Mouse (Mus musculus) hindbrain, embryonic 13.5 days (tissue): Measurements from ENCODE around the gene Vamp2. TPM values are rescaled to one million over a fixed set of nuclear protein-coding genes. Genes with fewer than 3 reads are reported as not detected.
"Not testable (repeated sequence)": the region's sequence is repeated elsewhere in the genome, so short reads cannot be mapped to it uniquely, and the experiment has no call there.

Experiments
- ATAC-seq: fragments of 200-750 bp; cut with Nextera tagmentation; 2 replicates; pipeline ENCODE4 v1.8.0; 2017; ENCODE audit warnings: moderate TSS enrichment; ENCODE audit not compliant: low FRiP score
- H3K27ac ChIP-seq: fragments of 300-500 bp; sonication (generic); 2 replicates; pipeline ENCODE4 v1.5.1; 2015; ENCODE audit warnings: inconsistent platforms, mild to moderate bottlenecking, moderate library complexity
- H3K27me3 ChIP-seq: fragments of 300-500 bp; sonication (generic); 2 replicates; pipeline ENCODE4 v1.6.1; 2015; ENCODE audit warnings: mild to moderate bottlenecking, inconsistent platforms
- H3K36me3 ChIP-seq: fragments of 300-500 bp; sonication (generic); 2 replicates; pipeline ENCODE4 v1.6.1; 2015; ENCODE audit warnings: mild to moderate bottlenecking, inconsistent platforms
- H3K4me1 ChIP-seq: fragments of 300-500 bp; sonication (generic); replicated peaks from 2 replicates; pipeline ENCODE4 v1.6.1; 2015; ENCODE audit warnings: inconsistent platforms
- H3K4me2 ChIP-seq: fragments of 300-500 bp; sonication (generic); 2 replicates; pipeline ENCODE4 v1.6.1; 2015; ENCODE audit warnings: inconsistent platforms, mild to moderate bottlenecking, moderate library complexity
- H3K4me3 ChIP-seq: fragments of 300-500 bp; sonication (generic); 2 replicates; pipeline ENCODE4 v1.5.1; 2015; ENCODE audit warnings: mild to moderate bottlenecking, inconsistent platforms
- H3K9ac ChIP-seq: fragments of 300-500 bp; sonication (generic); 2 replicates; pipeline ENCODE4 v1.6.1; 2015; ENCODE audit warnings: mild to moderate bottlenecking, inconsistent platforms
- H3K9me3 ChIP-seq: fragments of 300-500 bp; sonication (generic); 2 replicates; pipeline ENCODE4 v1.6.1; 2016; ENCODE audit warnings: inconsistent platforms
- WGBS: fragments of 180-500 bp; shearing (Covaris S2); methylation state at CpG from one replicate; pipeline ENCODE4 v1.1.7; 2015; 5-methylcytosine and 5-hydroxymethylcytosine counted together
- polyA plus RNA-seq: library from polyadenylated mRNA; unstranded; fragments of >200 nt; fragmentation: Nextera tagmentation; extraction: Ambion mirVana; gene quantifications from 2 replicates; pipeline ENCODE4 v1.2.1, GENCODE M21; 2015

The Vamp2 gene
- polyA plus RNA-seq, 1 experiment from 2014 or later, result 217 TPM

DNA sequence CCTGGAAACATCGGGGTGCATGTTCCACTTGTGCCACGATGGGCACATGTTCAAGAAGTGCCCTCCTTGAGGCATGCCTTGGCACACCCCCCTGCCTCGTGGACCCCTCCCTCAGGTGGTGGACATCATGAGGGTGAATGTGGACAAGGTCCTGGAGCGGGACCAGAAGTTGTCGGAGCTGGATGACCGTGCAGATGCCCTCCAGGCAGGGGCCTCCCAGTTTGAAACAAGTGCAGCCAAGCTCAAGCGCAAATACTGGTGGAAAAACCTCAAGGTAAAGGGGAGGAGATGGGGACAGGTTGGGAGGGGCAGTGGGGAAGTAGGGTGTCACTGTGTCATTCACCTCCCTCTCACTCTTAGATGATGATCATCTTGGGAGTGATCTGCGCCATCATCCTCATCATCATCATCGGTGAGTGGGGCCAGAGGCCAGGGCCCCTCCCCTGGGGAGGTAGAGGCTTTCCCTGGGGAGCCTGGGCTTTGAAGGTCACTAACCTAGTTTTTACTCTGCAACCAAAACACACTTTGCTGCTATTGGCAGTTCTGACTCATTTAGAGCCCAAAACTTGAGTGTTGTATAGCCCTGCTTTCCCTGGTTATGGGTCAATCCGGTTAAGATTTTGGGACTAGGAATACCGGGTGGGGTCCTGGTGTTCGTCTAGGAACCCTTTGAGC lies 1.5 kb downstream of the Vamp2 start:
- peaks cover 28% of the 10 kb centered on the region for H3K36me3 ChIP-seq
- H3K9me3 ChIP-seq, result no peaks in the 10 kb centered on the region
- peak overlapping the region; percentile 98 for H3K4me3 ChIP-seq
- H3K27ac ChIP-seq, result peak overlapping the region; percentile 98; the same call in 1 of the 2 replicates
- no peaks in the 10 kb centered on the region for H3K27me3 ChIP-seq
- H3K9ac ChIP-seq, result peak overlapping the region; percentile 100
- H3K4me1 ChIP-seq, result peaks cover 49% of the 10 kb centered on the region
- no peak for ATAC-seq
- 89% methylated on average over 12 of the region's 12 CpGs for WGBS
- H3K4me2 ChIP-seq, result peak overlapping the region; percentile 96

DNA sequence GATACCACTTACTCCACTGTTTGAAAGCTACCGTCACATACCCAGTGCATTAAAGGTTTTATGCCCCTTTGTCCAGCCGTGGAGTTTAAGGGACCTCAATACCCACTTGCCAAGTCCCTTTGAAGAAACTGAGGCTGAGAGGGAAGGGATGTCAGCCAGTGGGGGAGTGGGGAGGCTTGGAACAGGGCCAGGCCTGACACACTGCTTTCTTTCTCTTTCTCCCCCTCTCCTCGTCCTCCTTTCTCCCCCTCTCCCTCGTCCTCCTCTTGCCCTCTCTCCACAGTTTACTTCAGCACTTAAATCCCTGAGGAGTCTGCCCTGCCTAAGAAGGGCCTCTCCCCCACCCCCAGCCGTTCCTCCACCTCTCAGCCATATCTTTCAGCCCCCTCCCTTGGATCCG lies 2.1 kb downstream of the Vamp2 start:
- no peak for ATAC-seq
- H3K36me3 ChIP-seq, result peaks cover 28% of the 10 kb centered on the region
- H3K4me2 ChIP-seq, result peak overlapping the region; percentile 96
- peak overlapping the region; percentile 100 for H3K9ac ChIP-seq
- no peaks in the 10 kb centered on the region for H3K27me3 ChIP-seq
- no peaks in the 10 kb centered on the region for H3K9me3 ChIP-seq
- 65% methylated on average over 5 of the region's 6 CpGs for WGBS
- H3K27ac ChIP-seq, result 0 out of 2 replicates have a peak overlapping the region, but pooled peaks have one; percentile 2
- H3K4me1 ChIP-seq, result peaks cover 53% of the 10 kb centered on the region
- H3K4me3 ChIP-seq, result peak overlapping the region; percentile 98; the same call in 1 of the 2 replicates

DNA sequence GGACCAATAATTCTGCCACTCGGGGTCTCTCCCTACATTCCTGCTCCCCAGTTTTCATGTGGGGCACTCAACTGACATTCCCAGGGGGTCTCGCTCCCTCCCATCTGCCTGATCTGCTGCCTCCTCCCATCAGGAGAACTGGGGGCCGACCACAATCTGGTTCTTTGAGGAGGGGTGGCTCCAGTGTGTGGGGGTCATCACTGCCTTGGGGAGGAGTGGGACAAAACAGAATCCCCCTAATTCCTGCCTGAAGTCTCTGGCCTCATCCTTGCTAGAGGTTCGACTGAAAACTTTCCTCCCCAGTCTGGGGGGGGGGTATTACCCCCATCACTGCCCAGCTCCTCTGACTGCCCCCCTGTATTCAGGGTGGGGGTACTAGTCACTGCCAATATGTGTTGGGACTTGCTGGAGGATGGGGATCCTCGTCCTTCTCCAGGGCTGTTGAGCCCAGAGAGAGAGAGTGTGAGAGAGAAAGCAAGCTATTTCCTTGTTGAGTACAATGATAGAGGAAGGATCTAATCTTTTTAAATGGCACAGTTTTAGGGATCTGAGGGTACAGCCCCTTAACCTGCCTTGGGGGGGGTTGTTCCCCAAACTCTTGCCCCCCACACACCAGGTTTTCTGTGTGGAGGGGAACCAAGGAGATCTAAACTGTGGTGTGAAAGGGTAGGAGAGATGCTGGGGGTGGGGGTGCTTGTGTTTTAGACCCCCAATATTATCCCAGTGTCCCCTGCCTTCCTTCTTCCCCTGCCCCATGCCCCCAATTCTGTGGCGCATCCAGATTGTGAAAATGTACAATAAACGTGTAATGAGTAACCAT lies 3.5 kb downstream of the Vamp2 start:
- Histone ChIP-seq H3K9me3 (no peaks in the 10 kb centered on the region), H3K27ac (no peak overlapping the region), H3K4me2 (no peak overlapping the region), H3K4me3 (no peak overlapping the region), H3K27me3 (0 out of 2 replicates have a peak, but pooled peaks cover 2% of the 10 kb centered on the region), H3K36me3 (peaks cover 28% of the 10 kb centered on the region), H3K4me1 (peaks cover 66% of the 10 kb centered on the region), H3K9ac (no peak overlapping the region)
- 70% methylated on average over 7 of the region's 7 CpGs for WGBS
- ATAC-seq, result no peak

DNA sequence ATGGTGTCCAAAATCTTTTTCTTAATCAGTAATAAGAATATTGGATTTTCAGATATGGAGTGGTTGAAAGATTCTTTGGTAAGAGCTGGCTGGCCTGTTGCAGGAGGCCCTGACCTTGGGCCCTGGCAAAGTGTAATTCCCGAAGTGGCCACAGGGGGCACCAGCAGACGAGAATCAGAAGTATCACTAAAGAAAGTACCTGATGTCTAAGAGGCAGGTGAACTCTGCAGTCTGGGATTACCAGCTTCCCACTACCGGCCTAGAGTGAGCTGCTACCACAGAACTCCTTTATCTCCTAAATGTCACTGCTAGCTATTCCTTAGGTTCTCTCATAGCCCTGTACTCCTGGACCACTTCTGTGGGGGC lies 4.1 kb downstream of the Vamp2 start:
- ATAC-seq, result no peak
- Histone ChIP-seq H3K9me3 (no peaks in the 10 kb centered on the region), H3K4me3 (no peak overlapping the region), H3K4me1 (peaks cover 68% of the 10 kb centered on the region), H3K4me2 (no peak overlapping the region), H3K27me3 (0 out of 2 replicates have a peak, but pooled peaks cover 2% of the 10 kb centered on the region), H3K9ac (no peak overlapping the region), H3K27ac (no peak overlapping the region), H3K36me3 (peaks cover 28% of the 10 kb centered on the region)
- 9% methylated on average over 3 of the region's 3 CpGs for WGBS

DNA sequence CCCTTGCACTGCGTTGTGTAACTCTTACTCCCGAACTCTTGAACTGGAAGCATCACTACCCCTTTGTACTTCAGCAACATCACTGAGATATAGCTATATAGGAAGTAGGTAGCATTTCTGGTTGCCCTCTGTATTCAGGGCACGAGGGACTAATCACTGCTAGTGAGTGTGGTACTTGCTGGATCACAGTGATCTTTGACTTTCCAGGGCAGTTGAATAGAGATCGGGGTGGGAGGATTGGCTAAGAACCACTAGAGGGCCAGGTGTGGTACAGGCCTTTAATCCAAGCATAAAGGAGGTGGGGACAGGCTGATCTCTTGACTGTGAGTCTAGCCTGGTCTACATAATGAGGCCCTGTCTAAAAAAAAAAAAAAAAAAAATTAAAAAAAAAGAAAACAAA lies 4.6 kb downstream of the Vamp2 start:
- no peaks in the 10 kb centered on the region for H3K9me3 ChIP-seq
- no peak overlapping the region for H3K4me2 ChIP-seq
- H3K4me1 ChIP-seq, result peaks cover 68% of the 10 kb centered on the region
- H3K36me3 ChIP-seq, result peaks cover 28% of the 10 kb centered on the region
- H3K27me3 ChIP-seq, result 0 out of 2 replicates have a peak, but pooled peaks cover 2% of the 10 kb centered on the region
- no peak overlapping the region for H3K9ac ChIP-seq
- no peak overlapping the region for H3K4me3 ChIP-seq
- 93% methylated on average over 4 of the region's 4 CpGs for WGBS
- no peak overlapping the region for H3K27ac ChIP-seq
- no peak for ATAC-seq

GRCm38 (mm10) chr11:69093856-69094255 lies 5.6 kb downstream of the Vamp2 start:
- 89% methylated on average over 7 of the region's 7 CpGs for WGBS
- H3K4me3 ChIP-seq, H3K4me2 ChIP-seq, H3K9me3 ChIP-seq, ATAC-seq, H3K27me3 ChIP-seq, H3K9ac ChIP-seq: not testable (repeated sequence)
- Histone ChIP-seq H3K27ac (peak overlapping the region; percentile 82; the same call in 1 of the 2 replicates), H3K4me1 (peaks cover 75% of the 10 kb centered on the region), H3K36me3 (peaks cover 28% of the 10 kb centered on the region)

- Histone ChIP-seq H3K27me3 (0 out of 2 replicates have a peak, but pooled peaks cover 2% of the 10 kb centered on the region), H3K9me3 (no peaks in the 10 kb centered on the region), H3K27ac (peak within 1 kb of the TSS; percentile 82), H3K4me2 (peak within 1 kb of the TSS; percentile 97), H3K4me3 (peak within 1 kb of the TSS; percentile 47), H3K36me3 (peaks cover 26% of the 10 kb centered on the region), H3K9ac (peak within 1 kb of the TSS; percentile 72), H3K4me1 (peaks cover 76% of the 10 kb centered on the region)
- peak; percentile 92 for ATAC-seq
- under 1% methylated on average over 37 of the region's 37 CpGs for WGBS
Measured at GRCm38 (mm10) chr11:69094697-69095429, 6.6 kb downstream of the Vamp2 start, which contains the start of gene Per1. TSS of gene Per1 (plus strand) at chr11:69095217.

DNA sequence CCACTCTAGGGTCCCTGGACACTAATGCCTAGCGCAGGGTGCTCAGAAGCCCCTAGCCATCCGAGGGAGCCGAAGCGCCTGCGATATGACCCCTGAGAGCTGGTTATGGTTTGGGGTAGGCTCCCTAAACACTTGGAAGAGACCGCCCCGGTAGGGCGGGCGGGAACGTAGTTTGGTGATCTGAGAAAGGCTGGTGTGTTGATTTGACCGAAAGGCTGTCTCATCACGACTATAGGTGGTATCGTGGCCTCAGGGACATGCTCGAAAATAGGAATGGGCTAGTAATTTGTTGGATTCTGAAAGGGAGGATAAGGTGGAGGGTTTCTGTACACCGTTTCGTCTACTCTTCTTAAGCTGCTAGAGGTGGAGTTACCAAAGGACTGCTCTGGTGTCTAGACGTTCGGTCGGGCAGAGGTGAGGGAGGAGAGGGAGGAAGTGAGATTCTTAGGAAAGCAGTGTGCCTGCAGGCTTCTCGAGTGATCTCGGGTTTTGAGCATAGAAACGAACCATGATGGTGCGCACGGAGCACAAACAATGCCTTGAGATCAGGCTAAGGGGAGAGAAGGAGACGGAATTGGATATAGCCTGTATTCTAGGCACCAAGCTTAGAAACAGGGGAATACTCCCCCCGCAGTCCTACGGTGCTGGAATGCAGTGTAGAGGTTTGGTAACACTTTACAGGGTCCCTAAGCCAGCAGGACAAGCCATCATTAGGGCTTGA lies 7.4 kb downstream of the Vamp2 start:
- WGBS, result 3% methylated on average over 27 of the region's 27 CpGs
- ATAC-seq, result no peak
- peaks cover 76% of the 10 kb centered on the region for H3K4me1 ChIP-seq

GRCm38 (mm10) chr11:69096360-69096986 lies 8.2 kb downstream of the Vamp2 start:
- peak overlapping the region; percentile 47 for H3K4me3 ChIP-seq
- peaks cover 20% of the 10 kb centered on the region for H3K36me3 ChIP-seq
- H3K27ac ChIP-seq, result peak overlapping the region; percentile 88
- H3K9me3 ChIP-seq, result no peaks in the 10 kb centered on the region
- peak overlapping the region; percentile 75 for H3K9ac ChIP-seq
- H3K27me3 ChIP-seq, result 0 out of 2 replicates have a peak, but pooled peaks cover 2% of the 10 kb centered on the region
- 14% methylated on average over 9 of the region's 9 CpGs for WGBS
- ATAC-seq, result no peak
- H3K4me2 ChIP-seq, result peak overlapping the region; percentile 97
- H3K4me1 ChIP-seq, result peaks cover 73% of the 10 kb centered on the region

More for the DNA sequence above, 7.4 kb downstream of the Vamp2 start:
- Histone ChIP-seq H3K4me2 (peak overlapping the region; percentile 97), H3K9ac (peak overlapping the region; percentile 72), H3K9me3 (no peaks in the 10 kb centered on the region), H3K27me3 (0 out of 2 replicates have a peak, but pooled peaks cover 2% of the 10 kb centered on the region), H3K27ac (peak overlapping the region; percentile 82), H3K36me3 (peaks cover 18% of the 10 kb centered on the region), H3K4me3 (peak overlapping the region; percentile 47)

DNA sequence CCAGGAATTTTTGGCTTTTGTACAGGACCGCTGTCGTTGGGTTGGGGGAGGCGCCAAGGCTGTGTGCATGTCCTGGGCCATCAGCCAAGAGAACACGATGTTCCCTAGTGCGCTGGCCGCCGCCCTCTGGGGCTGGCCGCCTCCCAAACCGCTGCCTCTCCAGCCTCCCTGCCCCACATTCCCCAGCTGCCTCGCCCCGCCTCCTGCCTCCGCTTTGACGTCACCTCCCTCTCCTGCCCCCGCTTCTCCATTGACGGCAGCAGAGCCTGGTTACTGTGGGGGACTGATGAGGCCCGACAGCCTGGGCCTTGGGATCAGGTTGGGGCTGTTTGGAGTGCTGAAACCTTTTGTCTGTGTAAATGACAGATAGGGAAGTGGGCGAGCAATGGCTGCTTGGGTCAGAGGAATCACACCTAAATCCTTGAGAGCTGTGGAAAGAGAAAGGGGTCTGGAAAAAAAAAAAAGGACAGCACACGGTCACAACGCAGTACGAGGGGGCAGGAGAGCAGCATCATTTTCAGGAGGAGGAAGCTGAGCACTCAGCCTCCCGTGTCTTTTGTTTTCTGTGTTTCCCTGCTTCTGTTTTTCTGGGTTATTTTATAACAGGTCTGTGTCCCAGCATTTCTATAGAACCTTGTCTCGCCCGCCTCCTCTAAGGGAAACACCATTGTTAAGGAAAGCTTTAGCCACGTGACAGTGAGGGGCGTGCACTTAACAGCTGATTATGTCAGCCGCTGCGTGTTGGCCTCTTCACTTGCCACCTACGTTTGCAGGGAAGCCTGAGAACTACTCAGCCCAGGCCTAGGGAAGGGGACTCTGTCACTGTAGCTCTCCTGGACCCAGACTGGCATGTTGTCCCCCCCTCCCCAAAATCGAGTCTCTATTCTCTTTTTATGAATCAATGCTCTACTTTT lies 9.0 kb downstream of the Vamp2 start:
- ATAC-seq, result no peak
- 2% methylated on average over 29 of the region's 29 CpGs for WGBS
- Histone ChIP-seq H3K36me3 (peaks cover 23% of the 10 kb centered on the region), H3K4me3 (peak overlapping the region; percentile 32), H3K4me2 (peak overlapping the region; percentile 97), H3K9me3 (no peaks in the 10 kb centered on the region), H3K9ac (peak overlapping the region; percentile 75), H3K4me1 (peaks cover 66% of the 10 kb centered on the region), H3K27me3 (0 out of 2 replicates have a peak, but pooled peaks cover 2% of the 10 kb centered on the region), H3K27ac (peak overlapping the region; percentile 88)
